Mouse (Mus musculus): Measurements from ENCODE around the gene Ntsr1.

Ntsr1 gene

GRCm38 (mm10) chr2:180552340-180552739 lies 52.6 kb downstream of the Ntsr1 start:
- in situ Hi-C loops (cut with MboI; ENCODE audit: unreplicated experiment in 2 of 2), result loop anchor here in 1 of 2 experiments (5.0 kb wide), 1 partner anchor 60 kb away; no protein-coding TSS in a partner anchor

GRCm38 (mm10) chr2:180555219-180555618 lies 55.4 kb downstream of the Ntsr1 start:
- in situ Hi-C loops (cut with MboI; ENCODE audit: unreplicated experiment in 2 of 2), result loop anchor here (5.0 kb wide), 3 partner anchors 83 to 273 kb away; no protein-coding TSS in a partner anchor

- in situ Hi-C loops (cut with MboI; ENCODE audit: unreplicated experiment in 2 of 2), result loop anchor here (5.0 kb wide), 3 partner anchors 84 to 274 kb away; no protein-coding TSS in a partner anchor
Observed at GRCm38 (mm10) chr2:180556470-180556869, 56.7 kb downstream of the Ntsr1 start.

- in situ Hi-C loops (cut with MboI; ENCODE audit: unreplicated experiment in 2 of 2), result loop anchor here in 1 of 2 experiments (10.0 kb wide), 1 partner anchor 195 kb away; no protein-coding TSS in a partner anchor
Observed at GRCm38 (mm10) chr2:180560245-180560644, 60.5 kb downstream of the Ntsr1 start.

- in situ Hi-C loops (cut with MboI; ENCODE audit: unreplicated experiment in 2 of 2), result loop anchor here in 1 of 2 experiments (10.0 kb wide), 1 partner anchor 193 kb away; no protein-coding TSS in a partner anchor
Observed at GRCm38 (mm10) chr2:180562146-180562545, 62.4 kb downstream of the Ntsr1 start.

- in situ Hi-C loops (cut with MboI; ENCODE audit: unreplicated experiment in 2 of 2), result loop anchor here in 1 of 2 experiments (10.0 kb wide), 1 partner anchor 192 kb away; no protein-coding TSS in a partner anchor
Observed at GRCm38 (mm10) chr2:180563296-180563695, 63.5 kb downstream of the Ntsr1 start.

GRCm38 (mm10) chr2:180563841-180564240 lies 64.1 kb downstream of the Ntsr1 start:
- in situ Hi-C loops (cut with MboI; ENCODE audit: unreplicated experiment in 2 of 2), result loop anchor here in 1 of 2 experiments (10.0 kb wide), 1 partner anchor 191 kb away; no protein-coding TSS in a partner anchor

GRCm38 (mm10) chr2:180566240-180566913 lies 66.6 kb downstream of the Ntsr1 start:
- in situ Hi-C loops (cut with MboI; ENCODE audit: unreplicated experiment in 2 of 2), result loop anchor here (5.0 to 10.0 kb wide), 2 partner anchors 188 to 216 kb away; no protein-coding TSS in a partner anchor

GRCm38 (mm10) chr2:180569028-180569643 lies 69.4 kb downstream of the Ntsr1 start:
- in situ Hi-C loops (cut with MboI; ENCODE audit: unreplicated experiment in 2 of 2), result loop anchor here (5.0 to 10.0 kb wide), 2 partner anchors 186 to 213 kb away; no protein-coding TSS in a partner anchor

GRCm38 (mm10) chr2:180576482-180576881 lies 76.7 kb downstream of the Ntsr1 start:
- in situ Hi-C loops (cut with MboI; ENCODE audit: unreplicated experiment in 2 of 2), result loop anchor here (5.0 to 25.0 kb wide), 6 partner anchors 104 to 664 kb away; partner anchors contain the start of genes Cables2 (in 1 of the 2), Psma7 (in 1 of the 2) and Ss18l1 (in 1 of the 2)

- in situ Hi-C loops (cut with MboI; ENCODE audit: unreplicated experiment in 2 of 2), result loop anchor here (5.0 to 25.0 kb wide), 6 partner anchors 106 to 666 kb away; partner anchors contain the start of genes Cables2 (in 1 of the 2), Psma7 (in 1 of the 2) and Ss18l1 (in 1 of the 2)
Observed at GRCm38 (mm10) chr2:180578686-180579085, 78.9 kb downstream of the Ntsr1 start.

GRCm38 (mm10) chr2:180581002-180581401 lies 81.2 kb downstream of the Ntsr1 start, which contains the start of gene Mrgbp:
TSS of gene Mrgbp (plus strand) at chr2:180581304.
- in situ Hi-C loops (cut with MboI; ENCODE audit: unreplicated experiment in 2 of 2), result loop anchor here (5.0 to 25.0 kb wide), 4 partner anchors 96 to 669 kb away; partner anchors contain the start of genes Psma7 (in 1 of the 2) and Ss18l1 (in 1 of the 2)

GRCm38 (mm10) chr2:180582481-180583153 lies 82.8 kb downstream of the Ntsr1 start:
- in situ Hi-C loops (cut with MboI; ENCODE audit: unreplicated experiment in 2 of 2), result loop anchor here (5.0 to 25.0 kb wide), 4 partner anchors 95 to 670 kb away; partner anchors contain the start of genes Psma7 (in 1 of the 2) and Ss18l1 (in 1 of the 2)

- in situ Hi-C loops (cut with MboI; ENCODE audit: unreplicated experiment in 2 of 2), result loop anchor here (5.0 to 25.0 kb wide), 4 partner anchors 94 to 671 kb away; partner anchors contain the start of genes Psma7 (in 1 of the 2) and Ss18l1 (in 1 of the 2)
Observed at GRCm38 (mm10) chr2:180583154-180583507, 83.4 kb downstream of the Ntsr1 start.

GRCm38 (mm10) chr2:180588736-180589122 lies 89.0 kb downstream of the Ntsr1 start:
- in situ Hi-C loops (cut with MboI; ENCODE audit: unreplicated experiment in 2 of 2), result loop anchor here in 1 of 2 experiments (25.0 kb wide), 2 partner anchors 551 to 676 kb away; partner anchors contain the start of genes Psma7 and Ss18l1

- in situ Hi-C loops (cut with MboI; ENCODE audit: unreplicated experiment in 2 of 2), result loop anchor here in 1 of 2 experiments (25.0 kb wide), 2 partner anchors 552 to 677 kb away; partner anchors contain the start of genes Psma7 and Ss18l1
Observed at GRCm38 (mm10) chr2:180589123-180589831, 89.5 kb downstream of the Ntsr1 start, which contains the start of gene Ogfr. TSS of gene Ogfr (plus strand) at chr2:180589245.

Data from v-Abl transformed pro-B cells (cell line).